Mouse (Mus musculus): ENCODE measurements around the gene AU021092. TPM values are rescaled to one million over a fixed set of nuclear protein-coding genes. Genes with fewer than 3 reads are reported as not detected.
A peak's percentile ranks its signal among the peaks of the same experiment; 100 is the strongest.
"Not testable (repeated sequence)": the region's sequence is repeated elsewhere in the genome, so short reads cannot be mapped to it uniquely, and the experiment has no call there.

The AU021092 gene
- polyA plus RNA-seq, 1 experiment from 2014 or later: 15.6 TPM

DNA sequence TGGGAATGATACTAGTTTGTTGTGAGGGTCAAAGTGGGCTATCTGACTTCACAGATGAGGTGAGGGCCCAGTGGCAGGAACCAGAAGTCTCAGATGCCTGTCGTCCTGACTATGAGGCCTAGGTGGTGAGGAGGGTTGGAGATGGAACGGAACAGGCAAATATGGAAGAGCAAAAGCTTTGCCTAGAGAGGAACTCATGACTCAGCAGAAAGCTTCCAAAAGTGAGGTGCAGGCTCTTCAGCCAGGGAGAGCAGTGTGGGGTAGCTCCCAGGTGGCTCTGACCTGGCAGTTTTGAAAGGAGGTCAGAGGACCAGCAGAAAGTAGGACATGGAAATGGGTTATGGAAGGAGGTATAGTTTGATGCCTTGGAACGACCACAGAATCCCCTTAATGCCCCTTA is 28.8 kb upstream of the AU021092 start:
- H3K27ac ChIP-seq (replicated peaks; ENCODE audit: low read depth, low read length): no peak overlapping the region
- DNase-seq: no peak
- no peak overlapping the region for H3K9ac ChIP-seq (replicated peaks; ENCODE audit: low read length)
- H3K27me3 ChIP-seq (ENCODE audit: control insufficient read depth, insufficient read depth, low read length): no peaks in the 10 kb centered on the region
- no peak overlapping the region for H3K4me2 ChIP-seq (ENCODE audit: low read length)
- H3K4me3 ChIP-seq (replicated peaks; ENCODE audit: low read depth, low read length): no peak overlapping the region
- peaks cover 13% of the 10 kb centered on the region for H3K4me1 ChIP-seq (ENCODE audit: control insufficient read depth, insufficient read depth, low read length)
- 88% methylated on average over 3 of the region's 3 CpGs for WGBS
- no peak for ATAC-seq (ENCODE audit: low FRiP score, low TSS enrichment)
- H3K36me3 ChIP-seq (ENCODE audit: control insufficient read depth, insufficient read depth, low read length): peaks cover 27% of the 10 kb centered on the region
- no peaks in the 10 kb centered on the region for H3K9me3 ChIP-seq (ENCODE audit: control insufficient read depth, low read length)

- 37% methylated on average over 7 of the region's 7 CpGs for WGBS
Observed at GRCm38 (mm10) chr16:5244411-5244810, 22.3 kb upstream of the AU021092 start.

GRCm38 (mm10) chr16:5242882-5243281 is 20.8 kb upstream of the AU021092 start:
- no peak overlapping the region for H3K4me2 ChIP-seq (ENCODE audit: low read length)
- ATAC-seq (ENCODE audit: low FRiP score, low TSS enrichment): no peak
- H3K27me3 ChIP-seq (ENCODE audit: control insufficient read depth, insufficient read depth, low read length): no peaks in the 10 kb centered on the region
- H3K9me3 ChIP-seq (ENCODE audit: control insufficient read depth, low read length): no peaks in the 10 kb centered on the region
- no peak for DNase-seq
- no peak overlapping the region for H3K9ac ChIP-seq (replicated peaks; ENCODE audit: low read length)
- no peak overlapping the region for H3K4me3 ChIP-seq (replicated peaks; ENCODE audit: low read depth, low read length)
- 93% methylated on average over 6 of the region's 6 CpGs for WGBS
- H3K36me3 ChIP-seq (ENCODE audit: control insufficient read depth, insufficient read depth, low read length): peaks cover 72% of the 10 kb centered on the region
- no peaks in the 10 kb centered on the region for H3K4me1 ChIP-seq (ENCODE audit: control insufficient read depth, insufficient read depth, low read length)
- H3K27ac ChIP-seq (replicated peaks; ENCODE audit: low read depth, low read length): no peak overlapping the region

More at GRCm38 (mm10) chr16:5244411-5244810, 22.3 kb upstream of the AU021092 start:
- Histone ChIP-seq H3K27me3 (ENCODE audit: control insufficient read depth, insufficient read depth, low read length) (no peaks in the 10 kb centered on the region), H3K4me3 (replicated peaks; ENCODE audit: low read depth, low read length) (no peak overlapping the region), H3K4me2 (ENCODE audit: low read length) (no peak overlapping the region), H3K9me3 (ENCODE audit: control insufficient read depth, low read length) (no peaks in the 10 kb centered on the region), H3K4me1 (ENCODE audit: control insufficient read depth, insufficient read depth, low read length) (no peaks in the 10 kb centered on the region), H3K36me3 (ENCODE audit: control insufficient read depth, insufficient read depth, low read length) (peaks cover 73% of the 10 kb centered on the region), H3K27ac (replicated peaks; ENCODE audit: low read depth, low read length) (no peak overlapping the region), H3K9ac (replicated peaks; ENCODE audit: low read length) (no peak overlapping the region)
- ATAC-seq (ENCODE audit: low FRiP score, low TSS enrichment) (no peak), DNase-seq (peak; percentile 67)

DNA sequence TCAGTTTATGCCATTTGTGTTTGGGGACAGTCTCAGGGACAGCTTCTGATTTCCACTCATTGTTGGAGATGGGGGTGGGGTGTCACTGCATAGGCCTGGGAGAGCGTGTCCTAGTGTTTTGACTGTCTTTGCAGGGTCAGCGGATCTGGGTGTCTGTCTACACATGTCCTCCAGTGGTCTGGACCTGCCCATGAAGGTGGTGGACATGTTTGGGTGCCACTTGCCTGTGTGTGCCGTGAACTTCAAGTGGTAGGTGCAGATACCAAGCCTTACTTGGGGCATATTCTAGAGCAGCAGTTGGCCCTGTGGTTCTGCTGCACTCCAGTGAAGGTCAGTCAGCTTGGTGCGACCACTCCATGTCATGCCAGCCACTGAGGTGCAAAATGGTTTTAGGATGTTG is 20.3 kb upstream of the AU021092 start:
- H3K4me2 ChIP-seq (ENCODE audit: low read length): no peak overlapping the region
- no peak for ATAC-seq (ENCODE audit: low FRiP score, low TSS enrichment)
- no peak overlapping the region for H3K27ac ChIP-seq (replicated peaks; ENCODE audit: low read depth, low read length)
- no peak overlapping the region for H3K4me3 ChIP-seq (replicated peaks; ENCODE audit: low read depth, low read length)
- peaks cover 68% of the 10 kb centered on the region for H3K36me3 ChIP-seq (ENCODE audit: control insufficient read depth, insufficient read depth, low read length)
- H3K9ac ChIP-seq (replicated peaks; ENCODE audit: low read length): no peak overlapping the region
- WGBS: 92% methylated on average over 4 of the region's 4 CpGs
- no peak for DNase-seq
- H3K4me1 ChIP-seq (ENCODE audit: control insufficient read depth, insufficient read depth, low read length): no peaks in the 10 kb centered on the region
- H3K27me3 ChIP-seq (ENCODE audit: control insufficient read depth, insufficient read depth, low read length): no peaks in the 10 kb centered on the region
- no peaks in the 10 kb centered on the region for H3K9me3 ChIP-seq (ENCODE audit: control insufficient read depth, low read length)

- DNase-seq: peak; percentile 97
- Histone ChIP-seq H3K27me3 (ENCODE audit: control insufficient read depth, insufficient read depth, low read length) (no peaks in the 10 kb centered on the region), H3K4me1 (ENCODE audit: control insufficient read depth, insufficient read depth, low read length) (peaks cover 4% of the 10 kb centered on the region; the same call in 1 of the 2 replicates), H3K36me3 (ENCODE audit: control insufficient read depth, insufficient read depth, low read length) (peaks cover 15% of the 10 kb centered on the region), H3K27ac (replicated peaks; ENCODE audit: low read depth, low read length) (peak within 1 kb of the TSS; percentile 58; the same call in 1 of the 2 replicates), H3K4me3 (replicated peaks; ENCODE audit: low read depth, low read length) (peak within 1 kb of the TSS; percentile 83), H3K9me3 (ENCODE audit: control insufficient read depth, low read length) (no peaks in the 10 kb centered on the region), H3K4me2 (ENCODE audit: low read length) (peak within 1 kb of the TSS; percentile 62), H3K9ac (replicated peaks; ENCODE audit: low read length) (peak within 1 kb of the TSS; percentile 78)
- WGBS: 2% methylated on average over 47 of the region's 47 CpGs
- ATAC-seq (ENCODE audit: low FRiP score, low TSS enrichment): peak; percentile 97
Observed at GRCm38 (mm10) chr16:5233418-5234313, 11.6 kb upstream of the AU021092 start, which contains the start of gene Alg1. TSS of gene Alg1 (plus strand) at chr16:5233621.

DNA sequence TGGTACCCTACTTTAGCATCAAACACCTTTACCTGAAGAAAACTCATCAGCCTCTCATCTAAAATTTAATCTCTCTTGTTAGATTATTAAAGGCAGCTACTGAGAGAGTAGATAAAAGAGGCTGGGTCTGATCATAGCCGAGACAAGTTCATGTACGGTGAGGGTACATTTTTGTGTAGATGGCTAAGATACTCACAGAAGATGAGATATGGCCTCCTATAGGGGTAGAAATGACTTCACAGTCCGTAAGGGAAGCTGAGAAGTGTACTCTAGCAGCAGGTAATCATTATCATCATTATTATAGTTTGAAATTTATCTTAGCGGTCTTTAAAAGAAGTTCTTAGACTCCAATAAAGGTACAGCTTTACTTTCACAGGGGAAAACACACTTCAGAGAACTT is 10.9 kb upstream of the AU021092 start:
- Histone ChIP-seq H3K4me1 (ENCODE audit: control insufficient read depth, insufficient read depth, low read length) (peaks cover 4% of the 10 kb centered on the region; the same call in 1 of the 2 replicates), H3K4me2 (ENCODE audit: low read length) (peak overlapping the region; percentile 62), H3K27ac (replicated peaks; ENCODE audit: low read depth, low read length) (no peak overlapping the region), H3K9me3 (ENCODE audit: control insufficient read depth, low read length) (no peaks in the 10 kb centered on the region), H3K27me3 (ENCODE audit: control insufficient read depth, insufficient read depth, low read length) (no peaks in the 10 kb centered on the region), H3K4me3 (replicated peaks; ENCODE audit: low read depth, low read length) (peak overlapping the region; percentile 83), H3K36me3 (ENCODE audit: control insufficient read depth, insufficient read depth, low read length) (0 out of 2 replicates have a peak, but pooled peaks cover 9% of the 10 kb centered on the region), H3K9ac (replicated peaks; ENCODE audit: low read length) (no peak overlapping the region)
- ATAC-seq (ENCODE audit: low FRiP score, low TSS enrichment) (no peak; the same call in 1 of the 2 replicates), DNase-seq (no peak)
- WGBS: 78% methylated on average over 4 of the region's 4 CpGs

GRCm38 (mm10) chr16:5228103-5228502 is 6.0 kb upstream of the AU021092 start:
- not testable (repeated sequence) for H3K4me1 ChIP-seq (ENCODE audit: control insufficient read depth, insufficient read depth, low read length); H3K4me2 ChIP-seq (ENCODE audit: low read length); H3K9me3 ChIP-seq (ENCODE audit: control insufficient read depth, low read length); DNase-seq; ATAC-seq (ENCODE audit: low FRiP score, low TSS enrichment); H3K27me3 ChIP-seq (ENCODE audit: control insufficient read depth, insufficient read depth, low read length); H3K9ac ChIP-seq (replicated peaks; ENCODE audit: low read length); H3K36me3 ChIP-seq (ENCODE audit: control insufficient read depth, insufficient read depth, low read length); H3K27ac ChIP-seq (replicated peaks; ENCODE audit: low read depth, low read length); H3K4me3 ChIP-seq (replicated peaks; ENCODE audit: low read depth, low read length)
- WGBS: 88% methylated on average over 3 of the region's 3 CpGs

- WGBS: 86% methylated on average over 19 of the region's 19 CpGs
- not testable (repeated sequence) for H3K4me1 ChIP-seq (ENCODE audit: control insufficient read depth, insufficient read depth, low read length); H3K27ac ChIP-seq (replicated peaks; ENCODE audit: low read depth, low read length); ATAC-seq (ENCODE audit: low FRiP score, low TSS enrichment); H3K36me3 ChIP-seq (ENCODE audit: control insufficient read depth, insufficient read depth, low read length); H3K9me3 ChIP-seq (ENCODE audit: control insufficient read depth, low read length); H3K4me3 ChIP-seq (replicated peaks; ENCODE audit: low read depth, low read length); H3K27me3 ChIP-seq (ENCODE audit: control insufficient read depth, insufficient read depth, low read length); DNase-seq; H3K9ac ChIP-seq (replicated peaks; ENCODE audit: low read length); H3K4me2 ChIP-seq (ENCODE audit: low read length)
Observed at GRCm38 (mm10) chr16:5227501-5227900, 5.4 kb upstream of the AU021092 start.

DNA sequence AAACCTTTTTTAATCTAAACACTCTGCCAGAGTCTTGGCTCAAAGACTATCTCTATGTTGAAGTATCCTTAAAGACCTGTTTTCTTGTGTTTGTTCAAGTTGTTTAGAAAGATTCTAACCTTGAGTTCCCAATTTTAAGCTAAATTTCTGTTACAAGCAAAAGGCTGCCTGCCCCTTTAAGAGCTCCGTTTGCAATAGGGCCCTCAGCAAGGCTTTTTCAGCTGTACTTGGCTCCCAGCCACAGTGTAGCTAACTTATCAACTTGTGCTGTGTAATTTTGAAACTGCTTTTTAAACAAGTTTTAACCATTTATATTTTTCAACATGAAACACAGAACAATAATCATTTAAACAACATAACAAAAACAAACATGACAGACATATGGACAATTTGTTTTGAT is 4.4 kb upstream of the AU021092 start:
- H3K4me2 ChIP-seq (ENCODE audit: low read length); H3K27me3 ChIP-seq (ENCODE audit: control insufficient read depth, insufficient read depth, low read length); H3K9ac ChIP-seq (replicated peaks; ENCODE audit: low read length); H3K27ac ChIP-seq (replicated peaks; ENCODE audit: low read depth, low read length); H3K4me1 ChIP-seq (ENCODE audit: control insufficient read depth, insufficient read depth, low read length); H3K36me3 ChIP-seq (ENCODE audit: control insufficient read depth, insufficient read depth, low read length); ATAC-seq (ENCODE audit: low FRiP score, low TSS enrichment); DNase-seq; H3K4me3 ChIP-seq (replicated peaks; ENCODE audit: low read depth, low read length); H3K9me3 ChIP-seq (ENCODE audit: control insufficient read depth, low read length): not testable (repeated sequence)
- 7% methylated on average over 1 of the region's 1 CpGs for WGBS
